8 mouse cellular contexts compared by ENCODE assay signal in the genomic region with DNA sequence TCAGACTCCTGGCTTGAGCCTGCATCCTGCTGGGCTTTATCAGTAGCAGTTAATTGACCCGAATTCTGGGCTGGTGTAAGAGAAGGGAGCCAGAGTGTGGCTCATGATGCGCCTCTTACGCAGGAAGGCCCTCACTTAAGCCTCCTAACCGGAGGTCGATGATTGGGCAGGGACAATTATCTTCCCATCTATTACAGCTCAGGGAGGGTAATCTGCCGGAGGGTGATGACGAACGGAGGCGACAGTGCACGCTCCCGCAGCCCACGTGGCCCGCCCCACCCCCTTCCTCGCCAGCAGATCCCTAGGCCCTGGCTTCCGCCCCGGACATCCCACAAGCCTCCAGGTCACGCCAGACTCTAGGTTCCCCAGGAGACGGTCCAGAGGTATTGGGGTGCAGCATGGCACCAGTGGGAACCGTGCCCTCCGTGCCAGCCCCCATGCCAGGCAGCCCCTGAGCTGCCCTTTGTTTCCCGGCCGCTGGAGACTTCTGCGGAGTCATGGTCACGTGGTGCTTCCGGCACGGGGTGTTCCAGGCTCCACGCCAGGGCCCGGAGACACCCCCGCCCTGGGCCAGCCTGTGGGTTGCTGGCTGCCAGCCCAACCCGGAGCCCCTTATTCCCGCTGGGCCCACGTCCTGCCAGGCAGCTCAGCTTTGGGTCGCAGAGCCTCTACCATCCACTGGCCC. TPM values are rescaled to one million over a fixed set of nuclear protein-coding genes. Genes with fewer than 3 reads are reported as not detected.
DNase-seq lines count a peak whose midpoint lies in the region; ATAC-seq lines count a peak whose summit lies in the region.

No protein-coding gene starts in this region.

- H3K9me3 ChIP-seq in hindbrain, embryonic 14.5 days (ENCODE audit: control insufficient read depth, low read length) = no peaks in the 10 kb centered on the region

- WGBS in hindbrain, embryonic 14.5 days = 4% methylated on average over 33 of the region's 33 CpGs

- peak overlapping the region; percentile 54 for H3K4me2 ChIP-seq in hindbrain, embryonic 14.5 days (replicated peaks)

- ATAC-seq in hindbrain, embryonic 14.5 days (ENCODE audit: low FRiP score) = peak; percentile 88

- H3K4me3 ChIP-seq in hindbrain, embryonic 14.5 days (replicated peaks; ENCODE audit: low read length) = peak overlapping the region; percentile 19

- H3K27ac ChIP-seq in hindbrain, embryonic 14.5 days = peak overlapping the region; percentile 93

- no peaks in the 10 kb centered on the region for H3K36me3 ChIP-seq in hindbrain, embryonic 14.5 days (replicated peaks; ENCODE audit: control insufficient read depth, insufficient read depth)

- peak overlapping the region; percentile 53 for H3K9ac ChIP-seq in hindbrain, embryonic 14.5 days

- H3K4me1 ChIP-seq in hindbrain, embryonic 14.5 days (replicated peaks; ENCODE audit: control insufficient read depth, insufficient read depth, low read length) = peaks cover 22% of the 10 kb centered on the region

- H3K27me3 ChIP-seq in hindbrain, embryonic 14.5 days (ENCODE audit: control insufficient read depth, insufficient read depth, low read length) = no peaks in the 10 kb centered on the region

- DNase-seq in R1 (ENCODE audit: low read depth, low spot score) = peak; percentile 83
- peak; percentile 89 to 90 for DNase-seq in cerebellum, postnatal 14 days
- DNase-seq in frontal cortex, postnatal 25 days (ENCODE audit: low spot score in 2 of 2) = peak; percentile 74 to 89
- peak; percentile 82 for DNase-seq in hindbrain, embryonic 14.5 days (ENCODE audit: low spot score)
- peak; percentile 89 for DNase-seq in left cerebral cortex, adult 11 months (ENCODE audit: low spot score)
- peak; percentile 92 for DNase-seq in lung, postnatal 36 days
- DNase-seq in retina, embryonic 14.5 days (ENCODE audit: low spot score) = peak; percentile 86
- peak; percentile 80 to 83 for DNase-seq in thymus, postnatal 36 days

RNA-seq across cellular contexts. Expression of gene Sh2d6, which starts 9.0 kb away (rescaled TPM):
- polyA plus RNA-seq in hindbrain, embryonic 14.5 days (2014; fragmentation: Nextera tagmentation; extraction: Ambion mirVana) = 0.24 and 0.82 TPM in 2 replicates

RNA-seq across cellular contexts. Expression of gene Capg, which starts 31.7 kb away (rescaled TPM):
- 8.1 and 10.3 TPM in 2 replicates for polyA plus RNA-seq in hindbrain, embryonic 14.5 days (2014; fragmentation: Nextera tagmentation; extraction: Ambion mirVana)

Comparison
In these comparisons a context has a peak if more than half of its experiments do, and no peak if none do; other contexts are left out.
1. Peak in every context shown above with its lines: DNase-seq, ATAC-seq, H3K4me3 ChIP-seq and H3K27ac ChIP-seq.